Mouse (Mus musculus) G1E (cell line): ENCODE data around the gene Plekha4. TPM values are rescaled to one million over a fixed set of nuclear protein-coding genes. Genes with fewer than 3 reads are reported as not detected.

Experiments
- ATAC-seq: 2 replicates; pipeline ENCODE4 v1.8.0; 2016; ENCODE audit warnings: mild to moderate bottlenecking; ENCODE audit not compliant: insufficient number of reproducible peaks, poor library complexity, low FRiP score, severe bottlenecking; ENCODE audit errors: extremely low read depth
- DNase-seq: peaks from one replicate; pipeline ENCODE4 v3.0.0; 2012; ENCODE audit warnings: low spot score
- H3K27me3 ChIP-seq: 2 replicates; pipeline ENCODE4 v1.6.1; 2012; ENCODE audit warnings: mild to moderate bottlenecking, low read length, inconsistent platforms; ENCODE audit not compliant: insufficient read depth
- H3K36me3 ChIP-seq: replicated peaks from 2 replicates; pipeline ENCODE3; 2012; ENCODE audit warnings: mild to moderate bottlenecking, inconsistent platforms
- H3K4me1 ChIP-seq: 2 replicates; pipeline ENCODE4 v1.6.1; 2012; ENCODE audit warnings: low read depth, low read length, inconsistent platforms, mixed read lengths; ENCODE audit not compliant: insufficient read depth
- H3K4me3 ChIP-seq: 2 replicates; pipeline ENCODE4 v1.5.1; 2012; ENCODE audit warnings: low read depth, mild to moderate bottlenecking, inconsistent platforms, low read length, moderate library complexity, mixed read lengths
- H3K9me3 ChIP-seq: replicated peaks from 2 replicates; pipeline ENCODE4 v1.6.1; 2012; ENCODE audit warnings: inconsistent platforms
- CTCF ChIP-seq: IDR thresholded peaks from 2 replicates; pipeline ENCODE4 v1.5.1; 2012; ENCODE audit warnings: low read depth, low read length, inconsistent platforms, mixed read lengths
- GATA1 ChIP-seq: IDR thresholded peaks from 2 replicates; pipeline ENCODE4 v1.6.1; 2012; ENCODE audit warnings: borderline replicate concordance, low read length, inconsistent platforms, mixed read lengths
- GATA2 ChIP-seq: IDR thresholded peaks from 2 replicates; pipeline ENCODE4 v1.6.1; 2012; ENCODE audit warnings: low read depth, low read length, inconsistent platforms, borderline replicate concordance
- POLR2AphosphoS5 ChIP-seq: IDR thresholded peaks from 2 replicates; pipeline ENCODE4 v1.6.1; 2012; ENCODE audit warnings: low read depth, low read length, inconsistent platforms; ENCODE audit not compliant: insufficient replicate concordance
- TAL1 ChIP-seq: conservative IDR thresholded peaks from 2 replicates; pipeline ENCODE4 v1.6.1; 2012; ENCODE audit warnings: low read depth, low read length, inconsistent platforms, mixed read lengths
- polyA plus RNA-seq: library from polyadenylated mRNA; stranded (reverse); fragments of >175 nt; gene quantifications from 2 replicates; pipeline ENCODE4 v1.2.3, GENCODE M21; 2012
- total RNA-seq, 2 experiments: library from RNA; stranded (forward) in 1 of 2; stranded (reverse) in 1 of 2; fragments of 200-1000 nt in 1 of 2; fragments of >200 nt in 1 of 2; fragmentation: Nextera tagmentation in 1 of 2; gene quantifications; 2 replicates each; pipeline ENCODE4 v1.2.3; 2014 to 2017

The Plekha4 gene
- total and polyA plus RNA-seq, 3 experiments = 1.3 to 2.8 (median 1.5) TPM

GRCm38 (mm10) chr7:45555787-45556186, 29.7 kb downstream of the Plekha4 start:
- H3K4me3 ChIP-seq = no peak overlapping the region
- H3K27me3 ChIP-seq = peaks cover 34% of the 10 kb centered on the region
- TF ChIP-seq GATA1 (no peak), POLR2AphosphoS5 (no peak), TAL1 (no peak), CTCF (peak; percentile 78)
- DNase-seq = peak; percentile 69
- no peaks in the 10 kb centered on the region for H3K9me3 ChIP-seq
- no peaks in the 10 kb centered on the region for H3K36me3 ChIP-seq
- no peak for ATAC-seq
- H3K4me1 ChIP-seq = peaks cover 30% of the 10 kb centered on the region

DNA sequence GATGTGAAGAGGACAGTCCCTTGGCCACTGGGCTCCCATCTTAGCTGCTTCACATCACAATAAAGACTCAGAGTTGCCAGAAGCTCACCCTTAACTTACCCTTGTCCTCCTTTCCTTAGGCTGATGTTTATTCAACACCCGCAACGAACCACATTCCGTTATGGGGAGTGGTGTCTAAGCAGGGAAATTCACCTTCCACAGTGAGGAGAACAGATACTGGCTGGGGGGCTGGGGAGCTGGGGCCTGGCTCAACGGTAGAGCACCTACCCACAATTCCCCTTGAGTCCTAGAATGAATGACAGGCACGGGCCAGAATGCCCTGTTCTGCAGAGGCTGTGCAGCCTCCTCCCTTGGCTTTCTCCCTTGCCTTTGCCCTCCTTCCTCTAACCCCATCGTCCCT, 32.8 kb downstream of the Plekha4 start:
- ATAC-seq (no peak), DNase-seq (no peak)

DNA sequence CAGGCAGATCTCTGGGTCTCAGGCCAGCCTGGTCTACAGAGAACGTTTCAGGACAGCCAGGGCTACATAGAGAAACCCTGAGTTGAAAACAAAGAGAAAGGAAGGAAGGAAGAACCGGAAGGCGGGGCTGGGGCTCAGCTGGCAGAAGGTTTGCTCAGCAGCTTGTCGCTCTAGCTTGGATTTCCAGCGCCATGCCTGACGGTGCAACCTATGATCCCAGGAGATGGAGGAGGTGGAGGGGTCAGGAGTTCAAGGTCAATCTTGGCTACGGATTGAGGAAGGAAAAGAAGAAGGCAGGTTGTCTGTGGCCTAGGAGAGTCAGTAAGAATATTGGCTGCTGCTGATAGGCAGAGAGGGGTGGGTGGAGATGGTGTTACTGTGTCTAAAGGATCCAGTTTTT, 34.1 kb downstream of the Plekha4 start:
- no peak for DNase-seq
- no peaks in the 10 kb centered on the region for H3K9me3 ChIP-seq

More for the DNA sequence above, 32.8 kb downstream of the Plekha4 start:
- no peak for TF ChIP-seq POLR2AphosphoS5
- no peak for TF ChIP-seq GATA2
- TF ChIP-seq TAL1 = no peak
- TF ChIP-seq GATA1 = no peak
- TF ChIP-seq CTCF = no peak
- H3K4me3 ChIP-seq = no peak overlapping the region
- peaks cover 10% of the 10 kb centered on the region for H3K27me3 ChIP-seq
- peaks cover 47% of the 10 kb centered on the region for H3K4me1 ChIP-seq
- no peaks in the 10 kb centered on the region for H3K9me3 ChIP-seq
- H3K36me3 ChIP-seq = no peaks in the 10 kb centered on the region

GRCm38 (mm10) chr7:45560843-45561623, 34.9 kb downstream of the Plekha4 start:
- TF ChIP-seq CTCF = peak; percentile 77
- TF ChIP-seq TAL1 = no peak
- no peak for TF ChIP-seq GATA1
- TF ChIP-seq GATA2 = no peak
- peak; percentile 58 for DNase-seq
- Histone ChIP-seq H3K27me3 (peaks cover 2% of the 10 kb centered on the region; the same call in 1 of the 2 replicates), H3K36me3 (peaks cover 4% of the 10 kb centered on the region), H3K9me3 (no peaks in the 10 kb centered on the region), H3K4me1 (peaks cover 56% of the 10 kb centered on the region), H3K4me3 (peak overlapping the region; percentile 67; the same call in 1 of the 2 replicates)
- no peak for ATAC-seq

More for the DNA sequence above, 34.1 kb downstream of the Plekha4 start:
- no peak for ATAC-seq
- peaks cover 2% of the 10 kb centered on the region; the same call in 1 of the 2 replicates for H3K27me3 ChIP-seq
- no peak overlapping the region for H3K4me3 ChIP-seq
- no peaks in the 10 kb centered on the region for H3K36me3 ChIP-seq
- TF ChIP-seq CTCF = no peak
- no peak for TF ChIP-seq GATA2
- TF ChIP-seq TAL1 = no peak
- no peak for TF ChIP-seq GATA1
- H3K4me1 ChIP-seq = peaks cover 53% of the 10 kb centered on the region

DNA sequence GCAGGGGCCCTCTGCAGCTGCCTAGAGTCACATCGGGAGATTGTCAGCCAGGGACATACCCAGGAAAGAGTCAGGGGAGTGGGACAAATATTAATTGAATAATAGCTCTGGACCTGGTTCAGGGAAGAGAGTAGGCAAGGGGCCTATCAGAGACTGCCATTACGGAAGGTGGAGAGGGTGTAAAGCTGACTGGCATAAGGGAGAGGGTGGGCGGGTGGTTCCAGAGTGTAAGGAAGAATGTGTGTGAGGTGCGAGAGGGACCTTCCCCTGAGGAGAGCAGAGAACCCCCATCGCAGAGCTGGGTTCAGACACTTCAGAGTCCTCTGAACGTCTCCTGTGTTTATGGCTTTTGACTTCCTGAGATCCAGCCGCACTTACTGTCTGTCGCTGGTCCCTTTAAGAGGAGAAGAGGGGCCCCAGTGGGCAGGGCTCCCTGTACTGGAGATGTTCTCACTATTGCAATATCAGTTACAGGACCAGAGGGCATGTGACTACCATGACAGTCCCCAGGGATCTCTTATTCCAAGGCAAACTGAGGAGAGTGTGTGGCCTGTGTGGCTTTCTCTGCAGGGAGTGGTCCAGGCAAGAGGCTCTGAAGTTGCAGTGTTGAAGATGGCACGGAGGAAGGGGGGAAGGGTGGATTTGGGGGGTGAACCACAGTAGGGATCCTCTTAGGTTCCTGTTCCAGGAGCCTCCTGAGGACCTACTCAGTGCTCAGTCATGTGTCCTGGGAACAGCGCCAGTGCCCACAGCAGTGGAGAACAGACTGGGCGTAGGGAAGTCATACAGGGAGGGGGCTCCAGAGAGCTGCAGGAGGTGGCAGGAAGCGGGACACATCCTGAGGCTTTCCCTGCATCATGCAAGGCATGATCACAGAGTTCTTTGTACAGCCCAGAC, 35.7 kb downstream of the Plekha4 start:
- DNase-seq (peak; percentile 69), ATAC-seq (peak; percentile 80; the same call in 1 of the 2 replicates)
- H3K4me1 ChIP-seq = peaks cover 61% of the 10 kb centered on the region
- H3K27me3 ChIP-seq = peaks cover 2% of the 10 kb centered on the region; the same call in 1 of the 2 replicates
- no peak for TF ChIP-seq GATA2
- no peak for TF ChIP-seq TAL1
- TF ChIP-seq POLR2AphosphoS5 = no peak
- TF ChIP-seq CTCF = no peak
- no peak for TF ChIP-seq GATA1
- no peaks in the 10 kb centered on the region for H3K9me3 ChIP-seq
- H3K4me3 ChIP-seq = peak overlapping the region; percentile 67
- peaks cover 9% of the 10 kb centered on the region for H3K36me3 ChIP-seq

- H3K9me3 ChIP-seq = no peaks in the 10 kb centered on the region
- peaks cover 9% of the 10 kb centered on the region for H3K36me3 ChIP-seq
- TF ChIP-seq POLR2AphosphoS5 = no peak
- TF ChIP-seq TAL1 = no peak
- peaks cover 75% of the 10 kb centered on the region for H3K4me1 ChIP-seq
- ATAC-seq (no peak), DNase-seq (no peak)
- H3K4me3 ChIP-seq = no peak overlapping the region
- H3K27me3 ChIP-seq = no peaks in the 10 kb centered on the region
These were observed 38.7 kb downstream of the Plekha4 start for GRCm38 (mm10) chr7:45564811-45565210.
